Mouse (Mus musculus) layer of hippocampus, adult 11-12 months (tissue): ENCODE results near the gene Mrap.

Experiments
- DNase-seq: peaks from one replicate; pipeline ENCODE4 v3.0.0; 2022; ENCODE audit warnings: low spot score

Gene Mrap

GRCm38 (mm10) chr16:90753386-90753941 is 15.5 kb downstream of the Mrap start:
- DNase-seq = no peak

DNA sequence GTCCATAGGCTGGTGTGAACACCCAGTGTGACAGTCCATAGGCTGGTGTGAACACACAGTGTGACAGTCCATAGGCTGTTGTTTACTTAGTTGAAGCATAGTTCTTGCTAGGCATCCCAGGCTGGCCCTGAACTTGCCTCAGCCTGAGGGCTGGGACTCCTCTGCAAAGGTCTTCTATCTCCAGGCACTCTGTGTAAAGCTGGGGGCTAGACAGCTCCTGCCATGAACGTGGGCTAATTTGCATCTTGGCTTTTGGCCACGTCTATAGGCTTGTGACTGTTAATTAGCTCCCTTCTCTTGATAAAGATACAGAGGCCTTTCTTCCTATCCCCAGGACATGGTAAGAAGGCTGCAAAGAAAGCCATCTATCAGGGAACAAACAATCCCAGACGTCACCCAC is 21.3 kb downstream of the Mrap start:
- no peak for DNase-seq

DNA sequence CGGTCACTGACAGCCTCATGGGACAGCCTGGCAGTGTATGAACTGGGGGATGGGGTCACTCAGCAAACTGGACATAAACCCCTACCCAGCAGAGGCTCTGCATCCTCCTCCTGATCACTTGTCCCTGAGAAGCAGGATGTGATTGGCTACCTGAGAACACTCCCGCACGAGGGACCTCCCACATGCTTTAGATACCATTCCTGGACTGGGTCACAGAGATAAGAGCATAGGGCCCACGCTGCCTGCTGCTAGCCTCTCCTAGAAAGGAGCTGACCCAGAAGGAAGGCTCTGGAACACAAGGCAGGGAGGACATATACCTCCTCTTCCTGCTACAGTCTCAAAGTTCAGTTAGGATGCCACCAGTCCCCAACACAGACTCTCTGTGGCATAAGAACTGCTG is 22.5 kb downstream of the Mrap start:
- DNase-seq = no peak

GRCm38 (mm10) chr16:90765195-90765877 is 27.3 kb downstream of the Mrap start:
- no peak for DNase-seq

- DNase-seq = no peak
Observed at GRCm38 (mm10) chr16:90766919-90767454, 29.0 kb downstream of the Mrap start.

- no peak for DNase-seq
Observed at GRCm38 (mm10) chr16:90774216-90774615, 36.2 kb downstream of the Mrap start.

- DNase-seq = no peak
Observed at GRCm38 (mm10) chr16:90774646-90775045, 36.6 kb downstream of the Mrap start.

DNA sequence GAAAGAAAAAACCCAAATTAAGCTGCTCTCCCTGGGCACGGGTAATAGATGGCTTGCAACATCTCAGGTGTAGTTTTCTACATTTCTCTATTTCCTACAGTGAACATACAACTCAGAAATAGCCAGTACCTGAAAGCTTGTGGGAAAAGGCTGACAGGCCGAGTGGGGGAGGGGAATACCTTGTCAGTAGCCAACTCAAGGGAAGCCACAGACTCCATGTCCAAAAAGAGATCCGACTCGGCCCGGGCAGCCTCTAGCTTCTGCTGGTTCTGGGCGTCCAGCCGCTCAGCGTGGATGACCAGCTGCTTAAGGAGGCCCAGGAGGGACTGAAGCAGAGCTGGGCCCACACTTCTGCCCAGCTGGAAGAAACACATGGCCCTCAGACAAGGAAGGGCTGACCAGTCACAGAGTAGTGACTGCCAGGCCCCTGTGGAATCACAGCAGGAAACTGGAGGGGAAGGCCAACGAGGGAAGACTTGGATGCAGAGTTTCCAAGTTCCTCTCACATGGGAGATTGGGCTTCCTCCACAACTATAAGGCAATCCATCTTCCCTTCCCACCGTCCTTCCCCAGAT is 38.0 kb downstream of the Mrap start:
- no peak for DNase-seq

DNA sequence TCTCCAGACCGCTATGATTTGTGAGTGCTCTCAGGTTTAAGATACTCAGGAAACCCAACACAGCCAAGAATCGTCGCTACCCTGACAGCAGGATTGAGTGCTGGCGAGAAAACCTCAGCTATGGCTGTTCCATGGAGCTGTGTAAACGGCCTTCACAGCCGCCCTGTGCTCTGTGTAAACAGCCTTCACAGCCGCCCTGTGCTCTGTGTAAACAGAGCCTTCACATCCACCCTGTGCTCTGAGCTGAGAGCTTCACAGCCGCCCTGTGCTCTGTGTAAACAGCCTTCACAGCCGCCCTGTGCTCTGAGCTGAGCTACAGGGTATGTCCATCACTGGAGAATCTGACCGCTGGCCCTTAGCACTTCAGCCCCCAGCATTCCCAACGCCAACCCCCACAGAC is 41.8 kb downstream of the Mrap start:
- no peak for DNase-seq

DNA sequence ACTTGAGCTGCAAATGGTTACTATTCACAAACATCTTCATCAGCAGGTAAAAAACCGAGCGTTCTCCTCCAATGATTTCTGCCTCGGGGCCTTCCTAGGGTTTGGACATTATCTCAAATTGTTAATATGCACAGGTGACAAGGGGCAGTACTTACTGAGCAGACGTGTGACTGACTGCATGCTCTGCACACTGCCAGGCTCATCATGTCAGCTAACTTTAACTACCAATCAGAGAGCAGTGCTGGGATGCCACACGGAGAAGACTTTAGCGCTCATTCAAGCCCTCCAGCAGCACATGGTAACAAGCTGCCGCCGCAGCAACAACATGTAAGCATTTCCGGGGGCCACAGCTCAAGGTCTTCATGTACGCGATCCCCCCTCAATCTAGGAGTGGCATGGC is 45.3 kb downstream of the Mrap start:
- no peak for DNase-seq

DNA sequence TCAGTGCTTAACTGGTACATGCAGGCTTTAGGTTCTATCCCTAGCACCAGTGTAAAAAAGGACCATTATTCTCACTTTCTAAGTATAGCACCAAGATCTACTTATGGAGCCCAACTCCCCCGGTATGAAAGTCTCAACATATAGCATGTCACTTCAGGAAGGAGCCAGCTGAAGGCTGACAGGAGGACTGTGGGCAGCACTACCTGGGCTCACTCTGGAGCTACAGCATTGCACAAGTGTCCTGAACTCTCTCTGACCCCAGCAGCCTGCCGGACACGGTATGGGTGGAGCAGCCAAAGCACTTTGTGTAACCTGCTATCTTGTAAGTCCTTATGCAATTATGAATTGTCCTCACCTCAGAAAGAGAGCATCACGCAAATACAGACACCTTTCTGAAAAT is 47.2 kb downstream of the Mrap start:
- DNase-seq = no peak

DNA sequence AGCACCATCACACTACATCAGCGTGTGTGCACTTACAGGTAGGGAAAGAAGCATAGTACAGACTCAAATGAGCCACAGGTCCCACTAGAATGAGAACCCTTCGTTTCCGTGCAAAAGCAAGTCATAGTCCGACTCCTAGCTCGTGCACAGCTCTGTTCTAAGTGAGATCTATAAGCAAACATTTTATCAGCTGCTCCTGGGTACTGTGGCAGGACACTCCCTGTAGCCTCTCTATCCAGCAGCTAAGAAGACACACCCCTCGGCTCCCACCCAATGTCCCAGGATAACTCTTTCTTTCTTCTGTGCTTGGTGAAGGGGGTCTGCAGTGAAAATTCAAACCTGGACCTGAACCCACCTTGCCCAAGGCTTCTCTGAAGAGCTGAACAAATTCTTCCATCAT is 50.6 kb downstream of the Mrap start:
- no peak for DNase-seq

GRCm38 (mm10) chr16:90790946-90791345 is 52.9 kb downstream of the Mrap start:
- no peak for DNase-seq

DNA sequence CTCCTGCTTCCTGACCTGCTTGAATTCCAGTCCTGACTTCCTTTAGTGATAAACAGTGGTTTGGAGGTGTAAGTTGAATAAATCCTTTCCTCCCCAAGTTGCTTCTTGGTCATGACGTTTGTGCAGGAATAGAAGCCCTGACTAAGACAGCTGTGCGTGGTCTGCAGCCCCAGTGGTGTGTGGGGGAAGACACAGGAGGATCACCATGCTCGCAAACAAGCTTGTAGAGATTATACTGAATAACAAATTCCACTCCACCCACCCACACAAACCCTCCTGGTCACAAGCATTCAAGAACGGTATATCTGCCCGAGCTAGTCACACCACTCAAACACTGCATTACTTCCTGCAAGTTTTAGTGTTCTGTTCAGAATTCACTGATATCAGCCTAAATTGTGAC is 54.1 kb downstream of the Mrap start:
- no peak for DNase-seq

- no peak for DNase-seq
Observed at GRCm38 (mm10) chr16:90792500-90792899, 54.5 kb downstream of the Mrap start.

GRCm38 (mm10) chr16:90794708-90795107 is 56.7 kb downstream of the Mrap start:
- DNase-seq = no peak

DNA sequence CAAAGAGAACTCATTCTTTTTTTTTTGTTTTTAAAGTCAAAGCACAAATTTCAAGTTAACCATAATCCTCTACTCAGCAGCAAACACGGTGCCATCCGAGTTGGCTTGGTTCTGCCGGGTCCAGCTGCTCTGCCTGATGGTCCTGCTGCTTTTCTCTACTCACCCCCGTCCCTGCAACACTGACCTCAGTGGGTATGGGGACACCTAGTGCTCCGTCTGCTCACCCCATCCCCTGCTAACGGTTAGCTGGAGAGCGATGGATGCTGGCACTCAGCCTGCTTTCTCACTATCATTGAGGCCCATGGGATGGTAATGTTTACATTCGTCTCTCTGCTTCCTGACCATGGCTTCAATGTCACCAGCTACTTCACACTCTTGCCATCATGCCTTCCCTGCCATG is 60.4 kb downstream of the Mrap start:
- DNase-seq = no peak

GRCm38 (mm10) chr16:90798848-90799247 is 60.8 kb downstream of the Mrap start:
- no peak for DNase-seq
